Mouse (Mus musculus) hindbrain, postnatal 0 days (tissue): ENCODE data around the gene Anks1. TPM values are rescaled to one million over a fixed set of nuclear protein-coding genes. Genes with fewer than 3 reads are reported as not detected.

Experiments
- ATAC-seq: fragments of 200-750 bp; cut with Nextera tagmentation; 2 replicates; pipeline ENCODE4 v1.8.0; 2017; ENCODE audit warnings: mild to moderate bottlenecking, moderate TSS enrichment, moderate library complexity
- DNase-seq: peaks from one replicate; pipeline ENCODE4 v3.0.0-alpha.2; 2015; ENCODE audit warnings: low spot score
- H3K27ac ChIP-seq: fragments of 300-500 bp; sonication (generic); 2 replicates; pipeline ENCODE4 v1.5.1; 2014; ENCODE audit warnings: mild to moderate bottlenecking
- H3K27me3 ChIP-seq: fragments of 300-500 bp; sonication (generic); 2 replicates; pipeline ENCODE4 v1.6.1; 2014; ENCODE audit warnings: low read length, mixed read lengths; ENCODE audit not compliant: insufficient read depth
- H3K36me3 ChIP-seq: fragments of 300-500 bp; sonication (generic); 2 replicates; pipeline ENCODE4 v1.6.1; 2014; ENCODE audit warnings: low read length, mixed read lengths; ENCODE audit not compliant: insufficient read depth
- H3K4me1 ChIP-seq: fragments of 300-500 bp; sonication (generic); 2 replicates; pipeline ENCODE4 v1.6.1; 2014; ENCODE audit warnings: antibody characterized with exemption, low read length, mixed read lengths; ENCODE audit not compliant: insufficient read depth
- H3K4me2 ChIP-seq: fragments of 300-500 bp; sonication (generic); 2 replicates; pipeline ENCODE4 v1.6.1; 2014; ENCODE audit warnings: low read depth, mild to moderate bottlenecking, low read length, moderate library complexity, mixed read lengths
- H3K4me3 ChIP-seq: fragments of 300-500 bp; sonication (generic); 2 replicates; pipeline ENCODE4 v1.5.1; 2014; ENCODE audit warnings: low read length
- H3K9ac ChIP-seq: fragments of 300-500 bp; sonication (generic); replicated peaks from 2 replicates; pipeline ENCODE4 v1.6.1; 2014; ENCODE audit warnings: mild to moderate bottlenecking, low read length, moderate library complexity, mixed read lengths
- H3K9me3 ChIP-seq: fragments of 300-500 bp; sonication (generic); 2 replicates; pipeline ENCODE4 v1.6.1; 2016; ENCODE audit warnings: low read length, mixed read lengths
- CTCF ChIP-seq: IDR thresholded peaks from 2 replicates; pipeline ENCODE4 v1.5.1; 2016; ENCODE audit warnings: antibody characterized with exemption, control low read depth, low read depth
- WGBS: fragments of 180-500 bp; shearing (Covaris S2); extraction: QIAGEN DNeasy Blood & Tissue Kit; methylation state at CpG from one replicate; pipeline ENCODE4 v1.1.7; 2014; 5-methylcytosine and 5-hydroxymethylcytosine counted together
- polyA plus RNA-seq: library from polyadenylated mRNA; unstranded; fragments of >200 nt; fragmentation: Nextera tagmentation; extraction: Ambion mirVana; gene quantifications from 2 replicates; pipeline ENCODE4 v1.2.1, GENCODE M21; 2015
- total RNA-seq: library from RNA; depleted of rRNA; stranded (reverse); fragments of >200 nt; gene quantifications from 2 replicates; pipeline ENCODE4 v1.2.3, GENCODE M21; 2014

Anks1 gene
- total and polyA plus RNA-seq, 2 experiments from 2014 or later: 35.8 to 102 TPM

- DNase-seq: no peak
- Histone ChIP-seq H3K4me3 (no peak overlapping the region), H3K9me3 (no peaks in the 10 kb centered on the region), H3K27me3 (no peaks in the 10 kb centered on the region), H3K36me3 (no peaks in the 10 kb centered on the region), H3K4me1 (no peaks in the 10 kb centered on the region), H3K4me2 (no peak overlapping the region), H3K9ac (no peak overlapping the region), H3K27ac (no peak overlapping the region)
- TF ChIP-seq CTCF: no peak
- 90% methylated on average over 5 of the region's 5 CpGs for WGBS
- no peak for ATAC-seq
Measured at GRCm38 (mm10) chr17:27930291-27930690, 21.2 kb downstream of the Anks1 start.

GRCm38 (mm10) chr17:27931826-27932225 lies 22.7 kb downstream of the Anks1 start:
- H3K27me3 ChIP-seq: no peaks in the 10 kb centered on the region
- no peak overlapping the region for H3K9ac ChIP-seq
- H3K4me2 ChIP-seq: no peak overlapping the region
- no peak for TF ChIP-seq CTCF
- H3K27ac ChIP-seq: no peak overlapping the region
- DNase-seq (no peak), ATAC-seq (no peak)
- no peaks in the 10 kb centered on the region for H3K36me3 ChIP-seq
- 87% methylated on average over 4 of the region's 4 CpGs for WGBS
- no peaks in the 10 kb centered on the region for H3K4me1 ChIP-seq
- no peak overlapping the region for H3K4me3 ChIP-seq
- H3K9me3 ChIP-seq: no peaks in the 10 kb centered on the region

GRCm38 (mm10) chr17:27934136-27934910 lies 25.2 kb downstream of the Anks1 start:
- TF ChIP-seq CTCF: no peak
- Histone ChIP-seq H3K4me2 (no peak overlapping the region), H3K27ac (no peak overlapping the region), H3K9me3 (no peaks in the 10 kb centered on the region), H3K27me3 (no peaks in the 10 kb centered on the region), H3K9ac (no peak overlapping the region), H3K4me1 (0 out of 2 replicates have a peak, but pooled peaks cover 7% of the 10 kb centered on the region), H3K36me3 (no peaks in the 10 kb centered on the region), H3K4me3 (no peak overlapping the region)
- ATAC-seq (no peak), DNase-seq (no peak)
- 90% methylated on average over 10 of the region's 10 CpGs for WGBS

- Histone ChIP-seq H3K4me1 (0 out of 2 replicates have a peak, but pooled peaks cover 7% of the 10 kb centered on the region), H3K4me2 (no peak overlapping the region), H3K9ac (no peak overlapping the region), H3K27ac (no peak overlapping the region), H3K9me3 (no peaks in the 10 kb centered on the region), H3K36me3 (no peaks in the 10 kb centered on the region), H3K27me3 (no peaks in the 10 kb centered on the region), H3K4me3 (no peak overlapping the region)
- no peak for DNase-seq
- TF ChIP-seq CTCF: no peak
- ATAC-seq: no peak
- WGBS: 86% methylated on average over 3 of the region's 3 CpGs
Measured at GRCm38 (mm10) chr17:27935091-27935490, 26.0 kb downstream of the Anks1 start.

- ATAC-seq (no peak), DNase-seq (no peak)
- H3K36me3 ChIP-seq: no peaks in the 10 kb centered on the region
- no peak overlapping the region for H3K4me3 ChIP-seq
- no peaks in the 10 kb centered on the region for H3K9me3 ChIP-seq
- no peak overlapping the region for H3K9ac ChIP-seq
- WGBS: 81% methylated on average over 4 of the region's 4 CpGs
- no peak overlapping the region for H3K27ac ChIP-seq
- no peak overlapping the region for H3K4me2 ChIP-seq
- TF ChIP-seq CTCF: no peak
- H3K4me1 ChIP-seq: peaks cover 19% of the 10 kb centered on the region
- H3K27me3 ChIP-seq: no peaks in the 10 kb centered on the region
Measured at GRCm38 (mm10) chr17:27937054-27937615, 28.0 kb downstream of the Anks1 start.

GRCm38 (mm10) chr17:27938121-27938754 lies 29.1 kb downstream of the Anks1 start:
- no peak overlapping the region for H3K4me2 ChIP-seq
- TF ChIP-seq CTCF: no peak
- DNase-seq (no peak), ATAC-seq (no peak)
- H3K4me3 ChIP-seq: no peak overlapping the region
- H3K4me1 ChIP-seq: peaks cover 19% of the 10 kb centered on the region
- no peaks in the 10 kb centered on the region for H3K36me3 ChIP-seq
- WGBS: 70% methylated on average over 12 of the region's 12 CpGs
- H3K27me3 ChIP-seq: no peaks in the 10 kb centered on the region
- H3K9me3 ChIP-seq: no peaks in the 10 kb centered on the region
- peak overlapping the region; percentile 8; the same call in 1 of the 2 replicates for H3K27ac ChIP-seq
- H3K9ac ChIP-seq: no peak overlapping the region
